Mouse (Mus musculus) small intestine, adult 2 months (tissue): Measurements from ENCODE around the gene Pfas.

Source experiments
- CTCF ChIP-seq: fragments of 200-500 bp; IDR thresholded peaks from 2 replicates; pipeline ENCODE4 v1.5.1; 2012; ENCODE audit warnings: low read depth, mild to moderate bottlenecking, control low read depth, inconsistent platforms, low read length, moderate library complexity, mixed read lengths; ENCODE audit not compliant: insufficient replicate concordance, insufficient read length; ENCODE audit errors: extremely low read depth
- POLR2A ChIP-seq: fragments of 200-500 bp; IDR thresholded peaks from 2 replicates; pipeline ENCODE4 v1.6.1; 2012; ENCODE audit warnings: low read depth, mild to moderate bottlenecking, control low read depth, inconsistent platforms, low read length, moderate library complexity

- TF ChIP-seq CTCF (peak; percentile 82; the same call in 1 of the 2 replicates), POLR2A (peak; percentile 58; the same call in 1 of the 2 replicates)
Observed at GRCm38 (mm10) chr11:69015644-69016441, 7.6 kb upstream of the Pfas start, which contains the start of gene Ctc1.
